Mouse (Mus musculus) layer of hippocampus, adult 9-10 months (tissue): ENCODE results near the gene 1700019D03Rik.
"Not testable (repeated sequence)": the region's sequence is repeated elsewhere in the genome, so short reads cannot be mapped to it uniquely, and the experiment has no call there.

ENCODE experiments used
- DNase-seq: peaks from one replicate; pipeline ENCODE4 v3.0.0; 2022; ENCODE audit warnings: low spot score

The 1700019D03Rik gene

DNA sequence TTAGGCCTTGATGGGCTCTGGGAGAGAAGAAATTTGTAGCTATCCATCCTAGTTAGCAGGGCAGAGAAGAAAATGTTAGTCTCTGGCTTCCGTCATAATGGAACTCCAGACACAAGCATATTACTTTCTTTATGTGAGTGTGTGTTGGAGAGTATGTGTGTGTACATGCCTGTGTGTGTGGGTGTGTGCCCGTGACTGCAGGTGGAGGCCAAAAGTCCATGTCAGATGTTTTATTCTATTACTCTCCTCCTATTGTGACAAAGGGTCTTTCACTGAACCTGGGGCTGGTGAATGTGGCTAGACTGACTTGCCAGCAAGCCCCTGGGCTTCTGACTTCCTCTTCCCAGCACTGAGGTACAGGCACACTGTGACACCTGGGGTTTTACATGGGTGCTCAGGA lies 65.5 kb downstream of the 1700019D03Rik start:
- no peak for DNase-seq

- DNase-seq, result no peak
Measured at GRCm38 (mm10) chr1:52953548-52953947, 66.4 kb downstream of the 1700019D03Rik start.

DNA sequence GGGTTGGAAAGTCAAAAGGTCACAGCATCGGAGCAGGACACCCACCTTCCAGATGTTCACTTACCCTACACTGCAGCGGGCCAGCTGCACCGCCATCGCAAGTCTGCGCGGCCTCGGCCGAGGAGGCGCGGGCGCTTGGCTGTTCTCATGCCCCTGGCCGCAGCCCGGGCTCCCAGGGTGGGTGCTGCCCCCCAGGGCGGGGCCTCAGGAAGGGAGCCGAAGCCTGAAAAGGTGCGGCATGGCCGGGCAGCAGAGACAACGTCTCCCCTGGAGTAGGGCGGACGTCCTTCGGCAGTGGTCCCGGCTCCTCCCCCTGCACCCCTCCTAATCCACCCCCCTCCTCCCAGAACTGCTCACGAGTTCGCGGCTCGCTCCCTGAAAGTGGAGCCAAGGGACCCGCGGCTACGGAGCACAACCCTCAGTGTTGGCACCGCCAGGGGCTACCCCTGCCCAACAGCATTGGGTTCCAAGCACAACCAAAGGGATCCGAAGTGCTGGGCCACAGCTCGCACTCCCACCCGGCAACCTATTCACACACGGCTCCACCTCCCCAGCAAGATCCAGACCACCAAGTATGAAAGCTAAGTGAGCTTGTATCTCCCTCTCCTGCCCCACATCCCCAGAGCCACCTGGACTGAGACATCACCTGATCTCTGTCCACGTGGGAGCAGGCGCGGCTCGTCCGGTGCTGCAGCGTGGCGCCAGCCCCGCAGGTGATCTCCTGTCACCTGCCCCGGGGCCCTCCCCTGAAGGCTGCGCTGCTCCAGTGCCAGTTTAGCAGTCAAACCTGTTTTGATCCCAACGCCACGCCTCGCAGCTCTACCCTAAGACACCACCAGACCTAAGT lies 67.2 kb downstream of the 1700019D03Rik start:
- DNase-seq, result no peak

DNA sequence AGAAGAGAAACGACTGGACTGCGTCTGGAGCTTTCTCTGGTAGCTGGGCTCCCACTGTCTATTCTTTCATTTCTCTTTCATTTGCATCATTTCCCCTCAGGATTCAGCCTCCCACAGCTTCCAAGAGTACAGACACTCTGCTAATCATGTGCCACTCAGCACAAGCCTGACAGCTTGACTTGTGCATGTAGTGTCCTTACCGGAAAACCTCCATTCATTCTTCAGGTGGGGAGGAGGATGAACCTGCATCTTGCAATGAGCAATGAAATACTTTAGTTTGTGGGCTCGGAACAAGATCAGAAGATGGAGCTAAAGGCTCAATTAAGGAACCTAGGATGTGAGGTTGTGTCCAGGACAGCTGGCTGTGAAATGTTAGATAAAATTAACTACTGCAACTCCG lies 67.8 kb downstream of the 1700019D03Rik start:
- no peak for DNase-seq

DNA sequence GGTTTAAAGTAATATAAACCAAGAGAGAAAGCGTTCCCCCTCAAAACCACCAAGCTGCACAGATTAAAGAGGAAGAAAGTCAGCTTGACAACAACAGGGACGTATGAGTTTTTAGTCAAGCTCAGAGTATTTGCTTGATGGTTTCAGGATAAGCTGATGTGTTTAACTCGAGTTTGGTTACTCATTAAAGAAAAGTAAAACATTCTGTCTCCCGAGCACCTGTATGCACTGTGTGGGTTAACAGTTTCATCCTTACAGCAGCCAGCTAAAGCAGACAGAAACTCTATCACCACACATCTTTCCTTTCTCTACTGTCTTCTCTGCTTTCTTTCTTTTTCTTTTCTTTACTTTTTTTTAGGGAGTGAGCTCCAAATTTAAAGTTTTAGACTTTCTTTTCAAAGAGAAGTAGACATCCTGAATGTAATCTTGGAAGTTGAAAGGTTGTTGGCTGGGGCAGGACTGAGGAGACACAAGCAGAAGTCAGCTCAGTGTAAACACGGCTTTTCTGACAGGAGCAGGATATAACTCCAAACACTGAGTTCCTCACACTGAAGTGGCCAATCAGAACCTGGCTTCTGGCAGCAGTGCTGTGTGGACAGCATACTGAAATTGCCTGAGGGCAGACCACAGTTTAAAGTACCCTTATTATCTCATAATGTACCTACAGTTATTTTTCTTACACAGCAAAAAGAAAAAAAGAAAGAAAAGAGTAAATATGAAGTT lies 68.7 kb downstream of the 1700019D03Rik start:
- DNase-seq, result no peak

DNA sequence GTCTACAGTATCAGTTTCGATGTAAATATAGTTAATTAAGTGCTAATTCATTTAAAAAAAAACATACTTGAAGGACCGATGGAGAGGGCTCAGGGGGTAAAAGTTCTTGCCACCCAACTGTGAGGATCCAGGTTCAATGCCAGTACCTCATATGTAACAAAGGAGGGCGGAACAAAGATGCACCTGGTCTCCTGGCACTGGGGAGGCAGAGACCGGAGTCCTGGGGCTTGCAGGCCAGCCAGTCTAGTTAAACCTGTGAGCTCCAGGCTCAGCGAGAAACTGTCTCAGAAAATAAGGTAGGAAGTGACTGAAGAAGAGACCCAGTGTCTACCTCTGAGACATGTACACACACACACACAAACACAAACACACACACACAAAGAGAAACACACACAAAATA lies 72.1 kb downstream of the 1700019D03Rik start:
- no peak for DNase-seq

DNA sequence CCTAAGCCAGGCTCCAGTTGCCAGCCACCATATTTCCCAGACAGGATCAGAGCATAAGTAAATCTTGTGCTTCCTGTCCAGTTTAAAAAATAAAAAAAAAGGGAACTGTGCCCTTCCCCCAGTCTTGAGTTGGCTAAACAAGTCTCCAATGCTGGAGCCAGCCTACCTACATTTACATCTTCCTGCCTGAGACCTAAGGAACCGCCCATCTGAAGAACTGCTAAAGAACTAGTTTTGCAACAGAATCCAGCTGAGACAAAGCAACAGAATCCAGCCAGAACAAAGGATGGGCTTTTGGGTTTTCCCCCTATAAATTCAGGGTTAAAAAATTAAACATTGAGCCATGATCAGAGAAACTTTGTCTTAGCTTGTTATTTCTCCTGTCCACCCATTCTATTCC lies 81.0 kb downstream of the 1700019D03Rik start:
- no peak for DNase-seq

- no peak for DNase-seq
Measured at GRCm38 (mm10) chr1:52934494-52934893, 85.5 kb downstream of the 1700019D03Rik start.

GRCm38 (mm10) chr1:52924482-52924881 lies 95.5 kb downstream of the 1700019D03Rik start:
- DNase-seq, result not testable (repeated sequence)

- not testable (repeated sequence) for DNase-seq
Measured at GRCm38 (mm10) chr1:52918897-52919296, 101.1 kb downstream of the 1700019D03Rik start.

- DNase-seq, result no peak
Measured at GRCm38 (mm10) chr1:52916655-52917054, 103.3 kb downstream of the 1700019D03Rik start.

DNA sequence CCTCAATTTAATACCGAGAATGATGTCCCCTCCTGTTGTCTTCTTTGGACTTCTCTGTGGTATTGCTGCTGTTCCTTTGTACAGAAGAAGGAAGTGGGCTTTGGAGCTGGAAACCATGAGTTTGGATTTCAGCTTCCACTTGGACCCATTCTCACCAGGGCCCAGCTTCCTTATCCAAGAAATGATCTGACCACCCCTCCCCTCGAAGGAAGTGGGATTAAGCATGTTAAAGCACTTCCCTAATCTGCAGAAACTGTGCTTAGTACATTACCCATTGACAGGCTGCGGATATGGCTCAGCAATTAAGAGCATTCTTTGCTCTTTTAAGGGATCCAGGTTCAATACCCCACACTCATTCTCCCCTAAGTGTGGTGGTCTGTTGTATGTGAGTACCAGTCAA lies 110.2 kb downstream of the 1700019D03Rik start:
- DNase-seq, result no peak

DNA sequence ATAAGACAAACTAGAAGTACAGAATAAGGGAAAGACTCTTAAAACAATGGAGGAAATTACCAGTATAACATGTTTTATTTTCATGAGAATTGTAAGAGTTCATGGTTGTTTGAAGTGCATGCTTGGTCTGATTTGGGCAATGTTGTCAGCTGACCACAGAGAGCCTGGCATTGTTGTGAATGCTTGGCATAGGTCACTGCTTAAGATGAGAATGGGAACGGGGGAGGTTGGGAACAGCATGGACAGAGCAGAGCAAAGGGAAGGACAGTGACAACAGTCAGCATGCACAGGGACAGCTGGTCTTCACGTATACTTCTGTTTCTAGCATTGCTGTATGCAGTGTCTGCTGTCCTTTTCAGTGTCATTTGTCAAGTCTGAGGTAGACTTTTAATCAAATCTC lies 135.8 kb downstream of the 1700019D03Rik start:
- DNase-seq, result no peak
